Mouse (Mus musculus) ES-Bruce4 (cell line): Measurements from ENCODE around the gene Adamts7.

Source experiments
- CTCF ChIP-seq: IDR thresholded peaks from one replicate; pipeline ENCODE4 v1.8.1; 2011; ENCODE audit warnings: low read depth, low read length
- POLR2A ChIP-seq: IDR thresholded peaks from one replicate; pipeline ENCODE4 v1.8.1; 2011; ENCODE audit warnings: low read length; ENCODE audit not compliant: insufficient read depth

- no peak for TF ChIP-seq POLR2A
- no peak for TF ChIP-seq CTCF
Measured at GRCm38 (mm10) chr9:90199611-90200010, 36.7 kb downstream of the Adamts7 start.
